In the genomic region with DNA sequence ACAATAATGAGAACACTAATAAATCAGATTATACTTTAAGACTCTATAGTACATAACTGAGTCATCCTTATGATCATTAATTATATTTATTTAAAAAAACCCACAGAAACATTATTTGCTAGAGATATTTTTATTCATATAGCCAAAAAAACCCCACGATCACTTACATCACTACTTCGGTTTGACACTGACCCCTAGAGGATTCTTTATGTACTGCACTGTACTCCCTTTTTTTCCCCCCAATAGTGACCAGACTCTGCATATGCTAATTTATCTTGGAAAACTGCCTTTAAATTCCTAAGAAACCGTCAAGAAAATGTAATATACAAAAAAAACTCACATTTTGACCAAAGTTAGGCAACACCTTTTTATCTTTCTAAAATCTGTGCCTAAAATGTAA, we compare ENCODE assay signal across 8 mouse cellular contexts.
DNase-seq lines count a peak whose midpoint lies in the region; ATAC-seq lines count a peak whose summit lies in the region.

No protein-coding gene starts in this region.

- peak; percentile 93 for DNase-seq in midbrain, embryonic 11.5 days (ENCODE audit: low spot score, missing footprints)
- DNase-seq in embryonic facial prominence, embryonic 14.5 days (ENCODE audit: low spot score): peak; percentile 48
- DNase-seq in telencephalon, adult 2 months (ENCODE audit: low read depth, low spot score): peak; percentile 28
- DNase-seq in gastrocnemius, postnatal 25 days: no peak
- DNase-seq in gastrocnemius, adult 18-20 months (ENCODE audit: low spot score): no peak

- H3K4me3 ChIP-seq in forebrain, embryonic 15.5 days: no peak overlapping the region
- no peak overlapping the region for H3K4me3 ChIP-seq in forebrain, embryonic 12.5 days (replicated peaks)
- no peak overlapping the region for H3K4me3 ChIP-seq in midbrain, embryonic 11.5 days (ENCODE audit: low read depth, low read length)
- no peak overlapping the region for H3K4me3 ChIP-seq in midbrain, embryonic 13.5 days (replicated peaks)
- H3K4me3 ChIP-seq in embryonic facial prominence, embryonic 14.5 days (ENCODE audit: low read depth, low read length): no peak overlapping the region

- no peak overlapping the region for H3K9ac ChIP-seq in forebrain, embryonic 15.5 days (replicated peaks)
- H3K9ac ChIP-seq in forebrain, embryonic 12.5 days: no peak overlapping the region
- H3K9ac ChIP-seq in midbrain, embryonic 11.5 days (ENCODE audit: low read length): no peak overlapping the region
- H3K9ac ChIP-seq in midbrain, embryonic 13.5 days (replicated peaks): no peak overlapping the region
- H3K9ac ChIP-seq in embryonic facial prominence, embryonic 14.5 days (ENCODE audit: low read depth, low read length): no peak overlapping the region

- H3K9me3 ChIP-seq in forebrain, embryonic 15.5 days: no peaks in the 10 kb centered on the region
- H3K9me3 ChIP-seq in forebrain, embryonic 12.5 days: no peaks in the 10 kb centered on the region
- no peaks in the 10 kb centered on the region for H3K9me3 ChIP-seq in midbrain, embryonic 11.5 days (ENCODE audit: control insufficient read depth, low read length)
- H3K9me3 ChIP-seq in midbrain, embryonic 13.5 days: no peaks in the 10 kb centered on the region
- no peaks in the 10 kb centered on the region for H3K9me3 ChIP-seq in embryonic facial prominence, embryonic 14.5 days (ENCODE audit: control insufficient read depth, low read length)

- H3K27me3 ChIP-seq in forebrain, embryonic 15.5 days: no peaks in the 10 kb centered on the region
- H3K27me3 ChIP-seq in forebrain, embryonic 12.5 days: no peaks in the 10 kb centered on the region
- H3K27me3 ChIP-seq in midbrain, embryonic 11.5 days (ENCODE audit: control insufficient read depth, insufficient read depth, low read length): no peaks in the 10 kb centered on the region
- no peaks in the 10 kb centered on the region for H3K27me3 ChIP-seq in midbrain, embryonic 13.5 days
- no peaks in the 10 kb centered on the region for H3K27me3 ChIP-seq in embryonic facial prominence, embryonic 14.5 days (replicated peaks; ENCODE audit: control insufficient read depth, insufficient read depth, low read length)

- H3K4me1 ChIP-seq in forebrain, embryonic 15.5 days: no peaks in the 10 kb centered on the region
- no peaks in the 10 kb centered on the region for H3K4me1 ChIP-seq in forebrain, embryonic 12.5 days
- H3K4me1 ChIP-seq in midbrain, embryonic 11.5 days (ENCODE audit: control insufficient read depth, insufficient read depth, low read length): no peaks in the 10 kb centered on the region
- no peaks in the 10 kb centered on the region for H3K4me1 ChIP-seq in midbrain, embryonic 13.5 days (replicated peaks)
- no peaks in the 10 kb centered on the region for H3K4me1 ChIP-seq in embryonic facial prominence, embryonic 14.5 days (ENCODE audit: control insufficient read depth, insufficient read depth, low read length)

- H3K27ac ChIP-seq in forebrain, embryonic 15.5 days (replicated peaks): no peak overlapping the region
- H3K27ac ChIP-seq in forebrain, embryonic 12.5 days: no peak overlapping the region
- no peak overlapping the region for H3K27ac ChIP-seq in midbrain, embryonic 11.5 days (ENCODE audit: low read depth, low read length)
- no peak overlapping the region for H3K27ac ChIP-seq in midbrain, embryonic 13.5 days
- no peak overlapping the region for H3K27ac ChIP-seq in embryonic facial prominence, embryonic 14.5 days (replicated peaks; ENCODE audit: low read depth, low read length)

- H3K4me2 ChIP-seq in forebrain, embryonic 15.5 days (replicated peaks): no peak overlapping the region
- H3K4me2 ChIP-seq in forebrain, embryonic 12.5 days: no peak overlapping the region
- H3K4me2 ChIP-seq in midbrain, embryonic 11.5 days: no peak overlapping the region
- H3K4me2 ChIP-seq in midbrain, embryonic 13.5 days (replicated peaks): no peak overlapping the region
- no peak overlapping the region for H3K4me2 ChIP-seq in embryonic facial prominence, embryonic 14.5 days (ENCODE audit: low read depth, low read length)

- WGBS in forebrain, embryonic 15.5 days: 14% methylated on average over 3 of the region's 3 CpGs
- 19% methylated on average over 3 of the region's 3 CpGs for WGBS in forebrain, embryonic 12.5 days
- WGBS in midbrain, embryonic 11.5 days: 28% methylated on average over 3 of the region's 3 CpGs
- WGBS in midbrain, embryonic 13.5 days: 21% methylated on average over 3 of the region's 3 CpGs
- 15% methylated on average over 3 of the region's 3 CpGs for WGBS in embryonic facial prominence, embryonic 14.5 days

- 0 out of 2 replicates have a peak, but pooled peaks have one; percentile 63 for ATAC-seq in forebrain, embryonic 15.5 days (replicated peaks)
- no peak for ATAC-seq in forebrain, embryonic 12.5 days (ENCODE audit: low FRiP score)
- ATAC-seq in midbrain, embryonic 11.5 days (ENCODE audit: low FRiP score): peak; percentile 69
- no peak for ATAC-seq in midbrain, embryonic 13.5 days
- no peak for ATAC-seq in embryonic facial prominence, embryonic 14.5 days (ENCODE audit: low read depth)

- H3K36me3 ChIP-seq in forebrain, embryonic 15.5 days: peaks cover 39% of the 10 kb centered on the region
- H3K36me3 ChIP-seq in forebrain, embryonic 12.5 days (replicated peaks): peaks cover 25% of the 10 kb centered on the region; the same call in 1 of the 2 replicates
- H3K36me3 ChIP-seq in midbrain, embryonic 11.5 days (ENCODE audit: control insufficient read depth, insufficient read depth, low read length): no peaks in the 10 kb centered on the region
- H3K36me3 ChIP-seq in midbrain, embryonic 13.5 days: peaks cover 55% of the 10 kb centered on the region
- H3K36me3 ChIP-seq in embryonic facial prominence, embryonic 14.5 days (ENCODE audit: control insufficient read depth, insufficient read depth, low read length): no peaks in the 10 kb centered on the region

Comparison
In these comparisons a context has a peak if more than half of its experiments do, and no peak if none do; other contexts are left out.
1. ATAC-seq: peak in forebrain, embryonic 15.5 days (single experiment) and midbrain, embryonic 11.5 days (single experiment); none in forebrain, embryonic 12.5 days (single experiment), midbrain, embryonic 13.5 days (single experiment) and embryonic facial prominence, embryonic 14.5 days (single experiment).
2. DNase-seq: peak in midbrain, embryonic 11.5 days (single experiment), embryonic facial prominence, embryonic 14.5 days (single experiment) and telencephalon, adult 2 months (single experiment); none in gastrocnemius, postnatal 25 days (single experiment) and gastrocnemius, adult 18-20 months (single experiment).